Mouse (Mus musculus) cerebellum, adult 8-10 months (tissue): Measurements from ENCODE around the gene Abcc12.
A peak's percentile ranks its signal among the peaks of the same experiment; 100 is the strongest.

Experiments
- DNase-seq: peaks from one replicate; pipeline ENCODE4 v3.0.0; 2022

Abcc12 gene

GRCm38 (mm10) chr8:86512131-86512792 is 68.2 kb downstream of the Abcc12 start:
- no peak for DNase-seq

DNA sequence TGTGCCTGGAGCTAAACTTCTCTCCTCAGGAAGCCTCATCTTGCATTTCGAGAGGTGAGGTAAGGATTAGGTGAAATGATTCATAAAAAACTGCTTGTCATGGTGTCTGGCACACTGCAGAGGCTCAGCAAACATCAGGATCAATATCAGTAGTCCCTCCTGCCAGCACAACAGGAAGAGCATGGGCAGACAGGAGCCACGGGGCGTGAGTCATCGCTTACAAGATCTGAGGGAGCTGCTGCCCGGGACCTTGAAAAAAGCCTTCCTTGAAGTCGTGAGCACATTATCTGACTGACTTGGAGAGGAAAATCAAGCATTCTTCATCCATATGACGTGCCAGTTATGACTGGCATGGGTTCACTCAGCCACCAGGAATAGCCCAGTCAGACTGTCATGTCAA is 79.1 kb downstream of the Abcc12 start:
- no peak for DNase-seq

GRCm38 (mm10) chr8:86495056-86495455 is 85.4 kb downstream of the Abcc12 start:
- DNase-seq = no peak

DNA sequence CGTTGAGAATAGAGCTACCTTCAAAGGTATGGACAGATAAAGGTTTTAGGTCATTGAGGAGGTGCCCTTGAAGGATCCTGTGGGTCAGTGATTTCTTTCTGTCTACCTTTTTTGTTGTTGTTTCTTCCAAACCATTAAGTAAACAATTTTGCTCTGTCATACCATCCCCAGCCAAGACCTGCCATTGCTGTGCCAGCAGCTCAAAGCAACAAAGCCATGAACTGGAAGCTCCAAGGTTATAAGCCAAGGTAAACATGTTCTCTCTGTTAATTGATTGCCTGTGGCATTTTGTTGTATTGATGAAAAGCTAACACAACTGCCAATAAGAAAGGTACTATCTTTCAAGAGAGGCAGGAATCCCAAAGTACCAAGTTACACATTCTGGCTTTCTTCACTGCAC is 86.6 kb downstream of the Abcc12 start:
- DNase-seq = no peak

- no peak for DNase-seq
Observed at GRCm38 (mm10) chr8:86485411-86485810, 95.1 kb downstream of the Abcc12 start.

GRCm38 (mm10) chr8:86484244-86484643 is 96.2 kb downstream of the Abcc12 start:
- DNase-seq = no peak

DNA sequence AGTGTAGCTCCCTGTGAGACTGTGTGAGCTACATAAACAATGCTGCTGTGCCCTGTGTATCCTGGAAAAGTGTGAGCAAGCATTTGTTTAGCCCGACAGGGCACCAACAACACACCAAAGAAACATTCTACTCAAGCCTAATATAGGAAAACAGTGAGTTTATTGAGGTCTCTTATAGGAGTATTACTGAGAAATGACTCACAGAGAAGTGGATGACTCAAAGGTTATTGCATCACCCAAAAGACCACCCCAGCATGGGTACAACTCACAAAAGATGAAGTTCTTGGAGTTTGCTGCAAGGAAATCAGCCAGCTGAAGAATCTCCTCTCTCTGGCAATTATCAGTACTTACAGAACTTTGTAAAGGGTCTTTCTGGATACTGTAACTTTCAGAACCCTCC is 98.4 kb downstream of the Abcc12 start:
- no peak for DNase-seq

GRCm38 (mm10) chr8:86475711-86476438 is 104.6 kb downstream of the Abcc12 start:
- DNase-seq = peak; percentile 64

DNA sequence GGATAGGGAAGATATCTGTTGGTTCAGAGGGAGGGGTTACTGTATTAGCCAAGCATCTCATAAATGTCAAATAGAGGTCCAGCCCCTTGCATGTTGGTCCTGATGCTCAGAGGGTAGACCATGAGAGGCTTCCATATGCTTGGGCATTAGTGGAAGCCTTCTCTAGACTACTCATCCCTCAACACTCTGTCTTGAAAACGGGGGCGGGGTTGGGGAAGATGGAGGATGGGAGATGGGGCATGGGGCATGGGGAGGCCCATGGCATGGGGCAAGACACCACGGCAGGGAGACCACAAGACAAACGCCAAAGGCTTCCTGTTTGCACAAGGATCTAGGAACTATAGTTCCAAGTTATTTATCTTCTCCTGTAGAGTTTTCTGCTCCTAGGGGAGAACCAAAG is 106.0 kb downstream of the Abcc12 start:
- DNase-seq = no peak

DNA sequence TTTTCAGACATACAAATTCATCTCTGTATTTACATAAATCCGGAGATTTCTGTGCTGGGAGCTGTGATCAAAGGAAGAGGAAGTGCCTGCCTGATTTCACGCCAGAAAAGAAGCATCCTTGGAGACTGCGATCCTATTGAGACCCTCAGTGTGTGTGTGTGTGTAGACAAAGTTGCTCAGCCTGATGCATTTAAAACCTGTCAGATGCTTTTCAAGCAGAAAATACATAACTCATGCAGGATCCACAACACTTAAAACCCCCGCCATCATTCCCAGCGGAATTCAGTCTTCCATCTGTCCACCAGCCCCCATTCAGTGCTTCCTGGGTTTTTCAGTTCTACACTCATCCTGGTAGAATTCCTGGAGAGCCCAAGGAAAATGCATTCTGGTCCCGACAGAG is 107.4 kb downstream of the Abcc12 start:
- DNase-seq = no peak

DNA sequence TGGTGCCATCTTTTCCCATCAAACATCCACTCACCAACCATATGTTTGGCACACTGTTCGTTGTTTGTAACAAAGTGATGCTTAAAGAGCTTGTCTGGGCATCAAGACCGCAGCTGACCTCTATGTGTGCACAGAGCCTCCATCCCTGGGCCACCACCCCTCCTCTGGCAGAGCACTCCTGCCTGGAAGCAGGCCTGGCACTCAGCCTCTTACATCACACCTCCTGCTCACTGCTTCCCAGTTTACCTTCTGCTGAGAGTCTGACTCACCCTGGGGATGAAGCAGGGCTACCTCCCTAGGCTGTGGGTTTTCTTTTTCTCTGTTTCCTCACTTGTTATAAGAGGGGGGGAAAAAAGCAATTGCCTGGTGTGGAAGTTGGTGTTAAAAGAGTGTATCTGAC is 109.8 kb downstream of the Abcc12 start:
- DNase-seq = peak; percentile 61

GRCm38 (mm10) chr8:86463215-86463614 is 117.3 kb downstream of the Abcc12 start:
- no peak for DNase-seq

- DNase-seq = no peak
Observed at GRCm38 (mm10) chr8:86460372-86460771, 120.1 kb downstream of the Abcc12 start.

- DNase-seq = no peak
Observed at GRCm38 (mm10) chr8:86453697-86454480, 126.6 kb downstream of the Abcc12 start.

GRCm38 (mm10) chr8:86449870-86450515 is 130.5 kb downstream of the Abcc12 start:
- DNase-seq = no peak

- no peak for DNase-seq
Observed at GRCm38 (mm10) chr8:86445516-86445915, 135.0 kb downstream of the Abcc12 start.

DNA sequence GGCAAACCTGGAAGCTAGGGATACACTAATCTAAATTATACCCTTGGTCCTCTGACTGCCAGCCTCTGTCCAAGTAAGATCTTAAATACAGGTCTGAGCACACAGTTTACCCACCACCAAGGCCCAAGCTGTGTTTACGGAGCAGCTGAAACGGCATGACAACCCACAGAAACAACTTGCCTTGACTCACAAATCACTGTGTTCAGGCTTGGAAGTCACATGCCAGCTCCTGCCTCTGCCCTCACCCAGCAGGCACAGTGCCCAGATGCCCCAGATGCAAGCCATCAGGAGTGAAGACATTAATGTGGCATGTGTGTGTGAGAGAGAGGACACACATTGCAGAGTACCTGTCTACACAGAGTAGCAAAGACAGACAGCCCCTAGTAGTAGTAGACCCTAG is 136.7 kb downstream of the Abcc12 start:
- DNase-seq = no peak

DNA sequence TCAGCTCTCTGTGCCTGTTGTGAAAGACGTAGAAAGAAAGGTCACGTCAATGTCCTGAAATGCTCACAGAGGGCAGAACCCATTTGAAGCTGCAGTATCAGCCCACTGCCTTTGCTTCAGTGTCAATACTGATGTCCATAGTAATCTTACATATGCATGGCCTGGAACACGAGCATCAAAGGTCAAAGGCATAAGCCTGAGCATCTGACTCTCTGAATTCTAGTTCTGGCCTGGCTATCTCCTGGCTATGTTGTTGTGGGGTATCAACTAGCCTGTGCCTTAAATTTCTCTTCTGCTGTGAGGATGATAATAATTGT is 141.5 kb downstream of the Abcc12 start:
- no peak for DNase-seq

- DNase-seq = no peak
Observed at GRCm38 (mm10) chr8:86438133-86438982, 142.1 kb downstream of the Abcc12 start.

- no peak for DNase-seq
Observed at GRCm38 (mm10) chr8:86437418-86437817, 143.1 kb downstream of the Abcc12 start.
